Mouse (Mus musculus): ENCODE measurements around the gene Mepe. TPM values are rescaled to one million over a fixed set of nuclear protein-coding genes. Genes with fewer than 3 reads are reported as not detected.

The Mepe gene
- polyA plus RNA-seq, 1 experiment from 2014 or later, result not detected

DNA sequence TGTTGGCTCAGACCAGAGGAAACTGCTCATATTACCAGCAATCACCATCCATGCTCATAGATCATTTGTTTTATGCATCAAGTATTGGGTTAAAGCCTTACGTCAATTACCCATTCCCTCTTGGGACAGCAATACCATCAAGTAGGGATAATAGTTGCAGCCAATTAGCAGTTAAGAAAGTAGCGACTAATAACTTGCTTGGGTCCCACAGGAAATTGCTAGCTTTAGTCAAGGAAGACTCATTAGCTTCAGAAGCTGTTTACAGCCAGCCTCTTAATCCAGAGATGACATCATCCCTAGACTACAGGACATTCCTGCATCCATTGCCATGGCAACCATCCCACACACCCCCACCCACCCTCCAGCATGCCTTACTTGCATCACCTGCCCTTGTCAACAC is 50.0 kb downstream of the Mepe start:
- Histone ChIP-seq H3K27me3 (ENCODE audit: control insufficient read depth, insufficient read depth, low read length) (no peaks in the 10 kb centered on the region), H3K9me3 (ENCODE audit: control insufficient read depth, low read length) (no peaks in the 10 kb centered on the region), H3K36me3 (ENCODE audit: control insufficient read depth, insufficient read depth, low read length) (no peaks in the 10 kb centered on the region), H3K4me3 (ENCODE audit: control insufficient read depth in 1 of 2, insufficient read depth in 1 of 2, low read depth in 1 of 2, low read length in 2 of 2) (no peak overlapping the region), H3K4me1 (ENCODE audit: control insufficient read depth in 2 of 2, insufficient read depth in 2 of 2, low read length in 2 of 2) (0 out of 4 replicates have a peak, but pooled peaks cover 6 to 10% of the 10 kb centered on the region in 2 experiments), H3K27ac (replicated peaks in 1 of 2; ENCODE audit: control insufficient read depth in 1 of 2, insufficient read depth in 1 of 2, low read depth in 2 of 2, low read length in 2 of 2) (no peak overlapping the region), H3K4me2 (ENCODE audit: low read length) (no peak overlapping the region), H3K9ac (ENCODE audit: low read length) (no peak overlapping the region)
- 84% methylated on average over 2 of the region's 2 CpGs for WGBS
- no peak for ATAC-seq (ENCODE audit: insufficient number of reproducible peaks, insufficient read depth, low FRiP score, low read depth)

GRCm38 (mm10) chr5:104376890-104377289 is 51.8 kb downstream of the Mepe start:
- no peak overlapping the region for H3K27ac ChIP-seq (replicated peaks in 1 of 2; ENCODE audit: control insufficient read depth in 1 of 2, insufficient read depth in 1 of 2, low read depth in 2 of 2, low read length in 2 of 2)
- 72% methylated on average over 1 of the region's 1 CpGs for WGBS
- 0 out of 4 replicates have a peak, but pooled peaks cover 6 to 10% of the 10 kb centered on the region in 2 experiments for H3K4me1 ChIP-seq (ENCODE audit: control insufficient read depth in 2 of 2, insufficient read depth in 2 of 2, low read length in 2 of 2)
- H3K4me3 ChIP-seq (ENCODE audit: control insufficient read depth in 1 of 2, insufficient read depth in 1 of 2, low read depth in 1 of 2, low read length in 2 of 2), result no peak overlapping the region
- no peaks in the 10 kb centered on the region for H3K9me3 ChIP-seq (ENCODE audit: control insufficient read depth, low read length)
- no peaks in the 10 kb centered on the region for H3K36me3 ChIP-seq (ENCODE audit: control insufficient read depth, insufficient read depth, low read length)
- H3K27me3 ChIP-seq (ENCODE audit: control insufficient read depth, insufficient read depth, low read length), result no peaks in the 10 kb centered on the region
- no peak for ATAC-seq (ENCODE audit: insufficient number of reproducible peaks, insufficient read depth, low FRiP score, low read depth)
- no peak overlapping the region for H3K4me2 ChIP-seq (ENCODE audit: low read length)
- H3K9ac ChIP-seq (ENCODE audit: low read length), result no peak overlapping the region

GRCm38 (mm10) chr5:104380574-104380973 is 55.4 kb downstream of the Mepe start:
- H3K36me3 ChIP-seq (ENCODE audit: control insufficient read depth, insufficient read depth, low read length), result no peaks in the 10 kb centered on the region
- no peak overlapping the region for H3K4me2 ChIP-seq (ENCODE audit: low read length)
- 72% methylated on average over 1 of the region's 1 CpGs for WGBS
- no peak overlapping the region for H3K4me3 ChIP-seq (ENCODE audit: control insufficient read depth in 1 of 2, insufficient read depth in 1 of 2, low read depth in 1 of 2, low read length in 2 of 2)
- H3K9me3 ChIP-seq (ENCODE audit: control insufficient read depth, low read length), result no peaks in the 10 kb centered on the region
- no peak overlapping the region for H3K9ac ChIP-seq (ENCODE audit: low read length)
- no peaks in the 10 kb centered on the region for H3K27me3 ChIP-seq (ENCODE audit: control insufficient read depth, insufficient read depth, low read length)
- no peak overlapping the region for H3K27ac ChIP-seq (replicated peaks in 1 of 2; ENCODE audit: control insufficient read depth in 1 of 2, insufficient read depth in 1 of 2, low read depth in 2 of 2, low read length in 2 of 2)
- H3K4me1 ChIP-seq (ENCODE audit: control insufficient read depth in 2 of 2, insufficient read depth in 2 of 2, low read length in 2 of 2), result no peaks in the 10 kb centered on the region
- no peak for ATAC-seq (ENCODE audit: insufficient number of reproducible peaks, insufficient read depth, low FRiP score, low read depth)

DNA sequence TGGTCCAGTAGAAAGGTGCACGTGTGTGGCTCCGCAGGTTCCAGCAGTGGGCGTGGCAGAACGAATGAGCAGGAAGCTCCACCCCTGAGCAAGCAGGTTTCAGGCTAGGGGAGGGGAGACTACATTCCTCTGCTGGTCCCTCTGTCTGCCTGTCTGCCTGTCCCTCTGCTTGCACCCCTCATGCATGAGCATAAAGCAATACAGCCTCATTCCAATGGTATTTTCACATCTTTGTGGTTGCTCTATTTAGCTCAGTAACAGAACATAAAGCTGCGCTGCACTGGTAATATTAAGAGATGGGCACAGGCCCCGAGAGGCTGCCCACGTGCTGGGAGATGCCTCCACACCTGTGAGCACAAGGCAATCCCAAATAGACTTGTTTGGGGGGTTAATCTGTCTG is 56.5 kb downstream of the Mepe start:
- no peaks in the 10 kb centered on the region for H3K27me3 ChIP-seq (ENCODE audit: control insufficient read depth, insufficient read depth, low read length)
- no peak overlapping the region for H3K4me3 ChIP-seq (ENCODE audit: control insufficient read depth in 1 of 2, insufficient read depth in 1 of 2, low read depth in 1 of 2, low read length in 2 of 2)
- WGBS, result 62% methylated on average over 3 of the region's 7 CpGs
- H3K27ac ChIP-seq (replicated peaks in 1 of 2; ENCODE audit: control insufficient read depth in 1 of 2, insufficient read depth in 1 of 2, low read depth in 2 of 2, low read length in 2 of 2), result no peak overlapping the region
- no peak for ATAC-seq (ENCODE audit: insufficient number of reproducible peaks, insufficient read depth, low FRiP score, low read depth)
- H3K9me3 ChIP-seq (ENCODE audit: control insufficient read depth, low read length), result no peaks in the 10 kb centered on the region
- no peak overlapping the region for H3K9ac ChIP-seq (ENCODE audit: low read length)
- H3K36me3 ChIP-seq (ENCODE audit: control insufficient read depth, insufficient read depth, low read length), result no peaks in the 10 kb centered on the region
- no peaks in the 10 kb centered on the region for H3K4me1 ChIP-seq (ENCODE audit: control insufficient read depth in 2 of 2, insufficient read depth in 2 of 2, low read length in 2 of 2)
- H3K4me2 ChIP-seq (ENCODE audit: low read length), result no peak overlapping the region

DNA sequence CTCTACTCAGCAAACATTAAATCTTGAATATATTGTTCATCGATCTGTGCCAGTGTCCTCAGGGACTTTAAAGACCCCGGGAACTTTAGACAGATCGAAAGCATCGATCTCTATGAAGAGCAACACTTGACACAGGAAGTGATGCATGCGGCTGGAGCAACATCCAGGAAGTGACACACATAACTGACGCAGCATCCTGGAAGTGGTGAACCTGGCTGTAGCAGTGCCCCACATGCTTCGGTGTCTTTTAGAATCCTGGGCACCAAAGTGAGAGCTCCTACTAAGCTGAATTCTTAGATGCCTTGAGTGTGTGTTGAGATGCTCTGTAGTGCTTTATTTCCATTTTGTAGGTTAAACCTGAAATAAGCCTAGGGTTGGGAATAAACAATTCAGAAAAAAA is 59.4 kb downstream of the Mepe start:
- H3K4me1 ChIP-seq (ENCODE audit: control insufficient read depth in 2 of 2, insufficient read depth in 2 of 2, low read length in 2 of 2), result no peaks in the 10 kb centered on the region
- H3K9ac ChIP-seq (ENCODE audit: low read length), result no peak overlapping the region
- no peak for ATAC-seq (ENCODE audit: insufficient number of reproducible peaks, insufficient read depth, low FRiP score, low read depth)
- H3K36me3 ChIP-seq (ENCODE audit: control insufficient read depth, insufficient read depth, low read length), result no peaks in the 10 kb centered on the region
- 87% methylated on average over 7 of the region's 7 CpGs for WGBS
- H3K4me2 ChIP-seq (ENCODE audit: low read length), result no peak overlapping the region
- no peak overlapping the region for H3K27ac ChIP-seq (replicated peaks in 1 of 2; ENCODE audit: control insufficient read depth in 1 of 2, insufficient read depth in 1 of 2, low read depth in 2 of 2, low read length in 2 of 2)
- no peaks in the 10 kb centered on the region for H3K27me3 ChIP-seq (ENCODE audit: control insufficient read depth, insufficient read depth, low read length)
- H3K4me3 ChIP-seq (ENCODE audit: control insufficient read depth in 1 of 2, insufficient read depth in 1 of 2, low read depth in 1 of 2, low read length in 2 of 2), result no peak overlapping the region
- no peaks in the 10 kb centered on the region for H3K9me3 ChIP-seq (ENCODE audit: control insufficient read depth, low read length)

DNA sequence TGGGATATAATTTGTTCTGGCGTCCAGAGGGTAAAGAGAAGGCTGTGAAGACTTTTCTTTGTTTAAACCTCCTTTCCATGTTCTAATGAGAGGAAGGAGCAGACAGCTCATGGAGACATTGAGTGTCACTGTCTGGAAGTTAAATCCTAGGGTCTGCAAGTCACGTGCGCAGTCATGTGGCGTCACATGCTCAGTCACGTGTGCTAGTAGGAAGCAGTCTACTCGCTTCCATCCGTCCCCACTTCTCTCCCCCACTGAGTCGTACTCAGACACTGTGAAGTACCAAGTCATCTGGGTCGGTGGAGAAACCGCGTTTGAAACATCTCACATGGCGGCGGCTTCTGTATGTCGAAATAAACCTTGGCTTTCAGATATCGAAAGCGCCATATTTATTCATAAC is 60.4 kb downstream of the Mepe start:
- no peak overlapping the region for H3K9ac ChIP-seq (ENCODE audit: low read length)
- H3K36me3 ChIP-seq (ENCODE audit: control insufficient read depth, insufficient read depth, low read length), result no peaks in the 10 kb centered on the region
- no peak overlapping the region for H3K4me3 ChIP-seq (ENCODE audit: control insufficient read depth in 1 of 2, insufficient read depth in 1 of 2, low read depth in 1 of 2, low read length in 2 of 2)
- no peaks in the 10 kb centered on the region for H3K27me3 ChIP-seq (ENCODE audit: control insufficient read depth, insufficient read depth, low read length)
- 89% methylated on average over 16 of the region's 16 CpGs for WGBS
- no peaks in the 10 kb centered on the region for H3K4me1 ChIP-seq (ENCODE audit: control insufficient read depth in 2 of 2, insufficient read depth in 2 of 2, low read length in 2 of 2)
- no peak overlapping the region for H3K27ac ChIP-seq (replicated peaks in 1 of 2; ENCODE audit: control insufficient read depth in 1 of 2, insufficient read depth in 1 of 2, low read depth in 2 of 2, low read length in 2 of 2)
- ATAC-seq (ENCODE audit: insufficient number of reproducible peaks, insufficient read depth, low FRiP score, low read depth), result no peak
- H3K4me2 ChIP-seq (ENCODE audit: low read length), result no peak overlapping the region
- no peaks in the 10 kb centered on the region for H3K9me3 ChIP-seq (ENCODE audit: control insufficient read depth, low read length)

DNA sequence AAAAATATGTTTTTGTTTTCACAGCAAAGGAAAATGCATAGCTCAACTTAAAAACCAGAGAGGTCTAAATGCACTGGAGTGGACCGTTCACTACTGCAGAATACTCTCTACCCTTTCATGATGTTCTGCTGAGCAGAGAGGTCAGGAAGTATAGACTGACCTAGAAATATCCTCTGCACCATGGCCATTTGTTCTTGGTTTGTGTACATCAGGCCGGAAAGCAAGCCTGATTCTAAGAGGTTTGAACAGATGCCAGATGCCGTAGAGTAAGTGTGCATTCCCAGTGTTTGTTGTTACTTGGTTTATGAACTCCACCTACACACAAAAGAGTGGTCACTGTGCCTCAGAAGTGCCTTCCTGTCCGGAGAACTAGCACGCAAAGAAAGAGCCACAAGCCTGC is 61.8 kb downstream of the Mepe start:
- Histone ChIP-seq H3K27me3 (ENCODE audit: control insufficient read depth, insufficient read depth, low read length) (no peaks in the 10 kb centered on the region), H3K4me3 (ENCODE audit: control insufficient read depth in 1 of 2, insufficient read depth in 1 of 2, low read depth in 1 of 2, low read length in 2 of 2) (no peak overlapping the region), H3K36me3 (ENCODE audit: control insufficient read depth, insufficient read depth, low read length) (no peaks in the 10 kb centered on the region), H3K4me1 (ENCODE audit: control insufficient read depth in 2 of 2, insufficient read depth in 2 of 2, low read length in 2 of 2) (no peaks in the 10 kb centered on the region), H3K4me2 (ENCODE audit: low read length) (no peak overlapping the region), H3K27ac (replicated peaks in 1 of 2; ENCODE audit: control insufficient read depth in 1 of 2, insufficient read depth in 1 of 2, low read depth in 2 of 2, low read length in 2 of 2) (no peak overlapping the region), H3K9ac (ENCODE audit: low read length) (no peak overlapping the region), H3K9me3 (ENCODE audit: control insufficient read depth, low read length) (no peaks in the 10 kb centered on the region)
- WGBS, result 64% methylated on average over 5 of the region's 5 CpGs
- no peak for ATAC-seq (ENCODE audit: insufficient number of reproducible peaks, insufficient read depth, low FRiP score, low read depth)

Data from heart, embryonic 14.5 days (tissue).